Mouse (Mus musculus) thymus, adult 2 months (tissue): Measurements from ENCODE around the gene Slc9b2. TPM values are rescaled to one million over a fixed set of nuclear protein-coding genes. Genes with fewer than 3 reads are reported as not detected.

Source experiments
- DNase-seq: peaks from one replicate; pipeline ENCODE4 v3.0.0; 2021
- H3K27ac ChIP-seq: fragments of 200-500 bp; 2 replicates; pipeline ENCODE4 v1.5.1; 2012; ENCODE audit warnings: low read length, control low read depth; ENCODE audit not compliant: control insufficient read depth, insufficient read depth
- H3K27me3 ChIP-seq: fragments of 200-500 bp; 2 replicates; pipeline ENCODE4 v1.6.1; 2012; ENCODE audit warnings: mild to moderate bottlenecking, low read length, moderate library complexity, mixed read lengths; ENCODE audit not compliant: control insufficient read depth, insufficient read depth
- H3K36me3 ChIP-seq: fragments of 200-500 bp; 2 replicates; pipeline ENCODE4 v1.6.1; 2012; ENCODE audit warnings: mild to moderate bottlenecking, low read length, moderate library complexity; ENCODE audit not compliant: control insufficient read depth, insufficient read depth
- H3K4me1 ChIP-seq: fragments of 200-500 bp; replicated peaks from 2 replicates; pipeline ENCODE4 v1.6.1; 2012; ENCODE audit warnings: low read length; ENCODE audit not compliant: control insufficient read depth, insufficient read depth
- H3K4me3 ChIP-seq: fragments of 200-500 bp; 2 replicates; pipeline ENCODE4 v1.5.1; 2012; ENCODE audit warnings: mild to moderate bottlenecking, low read length, control low read depth, moderate library complexity; ENCODE audit not compliant: control insufficient read depth, insufficient read depth
- CTCF ChIP-seq: fragments of 200-500 bp; IDR thresholded peaks from 2 replicates; pipeline ENCODE4 v1.5.1; 2012; ENCODE audit warnings: mild to moderate bottlenecking, control low read depth, low read length, moderate library complexity, borderline replicate concordance; ENCODE audit not compliant: control insufficient read depth, poor library complexity, insufficient read depth; ENCODE audit errors: extremely low read depth
- POLR2A ChIP-seq: fragments of 200-500 bp; IDR thresholded peaks from 2 replicates; pipeline ENCODE4 v1.6.1; 2012; ENCODE audit warnings: mild to moderate bottlenecking, low read length, control low read depth, moderate library complexity; ENCODE audit not compliant: control insufficient read depth, poor library complexity, insufficient read depth; ENCODE audit errors: extremely low read depth
- WGBS: fragments of 180-500 bp; shearing (Covaris S2); methylation state at CpG from one replicate; pipeline ENCODE4 v1.1.7; 2018; 5-methylcytosine and 5-hydroxymethylcytosine counted together
- polyA plus RNA-seq: library from polyadenylated mRNA; depleted of rRNA; stranded (reverse); fragments of >200 nt; gene quantifications from 2 replicates; pipeline ENCODE4 v1.2.3, GENCODE M21; 2012

Slc9b2 gene
- polyA plus RNA-seq, 1 experiment: 0.73 TPM

DNA sequence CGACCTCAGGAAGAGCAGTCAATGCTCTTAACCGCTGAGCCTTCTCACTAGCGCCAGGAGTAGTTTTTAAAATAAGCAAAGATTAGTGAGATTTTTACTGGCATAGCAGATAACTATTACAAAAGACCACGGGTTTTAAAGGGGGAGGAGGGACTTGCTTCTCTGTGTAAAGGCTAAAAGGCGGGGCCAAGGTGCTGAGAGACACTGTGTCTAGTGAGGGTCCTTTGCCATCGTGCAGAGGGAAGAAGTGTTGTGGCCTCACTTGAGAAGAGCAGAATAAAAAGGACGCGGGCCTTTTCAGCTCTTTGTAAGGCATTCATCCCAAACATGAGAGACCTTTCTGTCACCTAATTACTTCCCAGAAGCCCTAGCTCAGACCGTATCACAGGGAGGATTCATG is 2.9 kb upstream of the Slc9b2 start:
- no peaks in the 10 kb centered on the region for H3K27me3 ChIP-seq
- 81% methylated on average over 9 of the region's 9 CpGs for WGBS

GRCm38 (mm10) chr3:135312916-135313491 is 5.5 kb downstream of the Slc9b2 start:
- Histone ChIP-seq H3K36me3 (no peaks in the 10 kb centered on the region), H3K4me1 (peaks cover under 1% of the 10 kb centered on the region), H3K27ac (no peak overlapping the region), H3K27me3 (no peaks in the 10 kb centered on the region), H3K4me3 (no peak overlapping the region)
- TF ChIP-seq CTCF: no peak
- no peak for TF ChIP-seq POLR2A
- DNase-seq: no peak
- 58% methylated on average over 2 of the region's 2 CpGs for WGBS

More for the DNA sequence above, 2.9 kb upstream of the Slc9b2 start:
- no peaks in the 10 kb centered on the region for H3K36me3 ChIP-seq
- H3K27ac ChIP-seq: no peak overlapping the region
- peaks cover 8% of the 10 kb centered on the region for H3K4me1 ChIP-seq
- TF ChIP-seq CTCF (no peak), POLR2A (no peak)
- H3K4me3 ChIP-seq: no peak overlapping the region
- DNase-seq: no peak

DNA sequence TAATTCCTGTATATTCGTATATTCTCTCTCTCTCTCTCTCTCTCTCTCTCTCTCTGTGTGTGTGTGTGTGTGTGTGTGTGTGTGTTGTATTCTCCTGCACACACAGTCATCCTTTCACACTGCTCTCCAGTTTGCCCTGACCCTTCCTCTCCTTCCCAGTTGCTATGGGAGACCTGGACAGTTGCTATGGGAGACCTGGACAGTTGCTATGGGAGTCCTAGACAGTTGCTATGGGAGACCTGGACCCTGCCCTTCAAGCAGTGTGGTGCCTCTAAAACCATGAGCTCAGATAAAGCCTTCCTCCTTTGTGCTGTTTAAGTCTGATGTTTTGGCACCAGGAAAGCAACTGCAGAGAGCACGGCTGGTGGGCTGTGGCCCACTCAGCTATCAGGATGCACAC is 6.2 kb downstream of the Slc9b2 start:
- H3K27me3 ChIP-seq: no peaks in the 10 kb centered on the region
- no peaks in the 10 kb centered on the region for H3K36me3 ChIP-seq
- no peak overlapping the region for H3K4me3 ChIP-seq
- TF ChIP-seq CTCF (no peak), POLR2A (no peak)
- no peaks in the 10 kb centered on the region for H3K4me1 ChIP-seq
- H3K27ac ChIP-seq: no peak overlapping the region
- 95% methylated on average over 2 of the region's 2 CpGs for WGBS
- no peak for DNase-seq

GRCm38 (mm10) chr3:135314811-135315210 is 7.3 kb downstream of the Slc9b2 start:
- Histone ChIP-seq H3K27ac (no peak overlapping the region), H3K4me3 (no peak overlapping the region), H3K36me3 (no peaks in the 10 kb centered on the region), H3K27me3 (no peaks in the 10 kb centered on the region), H3K4me1 (no peaks in the 10 kb centered on the region)
- WGBS: 73% methylated on average over 2 of the region's 2 CpGs
- no peak for DNase-seq
- no peak for TF ChIP-seq POLR2A
- TF ChIP-seq CTCF: no peak

- H3K27ac ChIP-seq: no peak overlapping the region
- no peak for DNase-seq
- no peaks in the 10 kb centered on the region for H3K4me1 ChIP-seq
- no peak overlapping the region for H3K4me3 ChIP-seq
- TF ChIP-seq CTCF (no peak), POLR2A (no peak)
- no peaks in the 10 kb centered on the region for H3K36me3 ChIP-seq
- H3K27me3 ChIP-seq: no peaks in the 10 kb centered on the region
- WGBS: 90% methylated on average over 9 of the region's 9 CpGs
Measured at GRCm38 (mm10) chr3:135315720-135316425, 8.4 kb downstream of the Slc9b2 start.

GRCm38 (mm10) chr3:135318331-135318730 is 10.8 kb downstream of the Slc9b2 start:
- Histone ChIP-seq H3K27ac (no peak overlapping the region), H3K27me3 (no peaks in the 10 kb centered on the region), H3K36me3 (no peaks in the 10 kb centered on the region), H3K4me1 (no peaks in the 10 kb centered on the region), H3K4me3 (no peak overlapping the region)
- 96% methylated on average over 11 of the region's 11 CpGs for WGBS
- TF ChIP-seq CTCF (no peak), POLR2A (no peak)
- no peak for DNase-seq
